Mouse (Mus musculus) G1E (cell line): ENCODE measurements around the gene Rarres1.

Source experiments
- CTCF ChIP-seq: IDR thresholded peaks from 2 replicates; pipeline ENCODE4 v1.5.1; 2012; ENCODE audit warnings: low read depth, low read length, inconsistent platforms, mixed read lengths
- GATA1 ChIP-seq: IDR thresholded peaks from 2 replicates; pipeline ENCODE4 v1.6.1; 2012; ENCODE audit warnings: borderline replicate concordance, low read length, inconsistent platforms, mixed read lengths
- POLR2AphosphoS5 ChIP-seq: IDR thresholded peaks from 2 replicates; pipeline ENCODE4 v1.6.1; 2012; ENCODE audit warnings: low read depth, low read length, inconsistent platforms; ENCODE audit not compliant: insufficient replicate concordance
- TAL1 ChIP-seq: conservative IDR thresholded peaks from 2 replicates; pipeline ENCODE4 v1.6.1; 2012; ENCODE audit warnings: low read depth, low read length, inconsistent platforms, mixed read lengths

DNA sequence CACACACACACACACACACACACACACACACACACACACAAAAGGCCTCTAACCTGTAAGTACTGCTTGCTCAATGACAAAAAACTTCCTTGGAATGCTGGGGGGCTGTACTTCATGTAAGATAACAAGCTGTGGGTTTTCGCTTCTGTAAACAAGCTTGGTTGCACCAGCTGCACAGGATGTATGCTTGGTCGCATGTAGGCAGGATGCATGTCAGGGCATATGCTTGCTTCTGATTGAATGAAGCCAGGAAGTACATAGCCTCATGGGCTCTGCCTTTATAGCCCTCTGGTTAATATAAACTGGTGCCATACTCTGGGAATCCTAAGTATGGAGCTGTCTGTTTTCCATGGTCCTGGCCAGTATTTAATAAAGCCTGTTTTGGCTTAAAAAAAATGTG is 17.3 kb downstream of the Rarres1 start:
- TF ChIP-seq POLR2AphosphoS5 (no peak), TAL1 (no peak), CTCF (no peak), GATA1 (no peak)
